Mouse (Mus musculus) cerebellum, adult 11 months (tissue): ENCODE measurements around the gene Bid.

Source experiments
- DNase-seq: peaks from one replicate; pipeline ENCODE4 v3.0.0; 2022

The Bid gene

DNA sequence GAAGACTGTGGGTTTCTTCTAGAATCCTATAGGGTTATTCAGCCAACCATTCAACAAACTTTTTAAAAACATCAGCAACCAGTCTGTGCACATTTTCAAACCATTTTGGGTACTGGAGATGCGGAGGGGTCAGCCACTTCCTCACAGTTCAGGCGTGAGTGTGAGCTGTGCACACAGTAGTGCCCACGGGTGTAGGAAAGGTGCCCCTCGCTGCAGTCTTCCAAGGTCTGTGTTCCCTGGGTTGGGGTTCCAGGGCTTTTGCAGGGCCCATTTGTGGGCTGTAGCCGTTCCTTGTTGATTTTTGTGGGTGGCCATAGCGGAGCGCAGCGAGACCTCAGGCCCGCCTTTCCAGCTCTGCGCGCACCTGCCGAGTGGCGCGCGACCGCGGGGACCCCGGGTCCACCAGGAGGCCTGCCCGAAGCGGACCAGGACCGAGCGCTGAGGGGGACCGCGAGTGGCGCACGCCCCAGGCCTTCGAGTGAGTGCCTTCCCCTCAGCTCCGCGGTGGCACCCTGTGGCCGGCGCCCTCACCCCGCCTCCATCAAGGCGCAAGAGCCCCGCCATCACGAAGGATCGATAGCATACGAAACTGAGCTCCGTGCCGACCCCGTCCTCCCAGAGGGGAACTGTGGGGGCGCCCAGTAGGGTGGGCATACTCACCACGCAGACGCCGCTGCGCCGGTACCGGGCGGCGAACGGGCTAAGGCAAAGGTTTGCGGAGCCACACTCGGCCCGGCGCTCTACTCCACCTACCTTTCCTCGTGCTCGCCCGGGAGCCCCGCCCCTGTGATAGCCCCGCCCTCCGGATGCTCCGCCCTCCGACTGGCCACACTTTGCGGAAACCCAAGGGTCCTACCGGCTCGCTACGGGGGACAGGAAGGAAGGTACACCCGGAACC lies at the start of gene Bid:
TSS of gene Bid (minus strand) at position 780 of the 898 bp plus-strand sequence.
- DNase-seq, result peak; percentile 37

DNA sequence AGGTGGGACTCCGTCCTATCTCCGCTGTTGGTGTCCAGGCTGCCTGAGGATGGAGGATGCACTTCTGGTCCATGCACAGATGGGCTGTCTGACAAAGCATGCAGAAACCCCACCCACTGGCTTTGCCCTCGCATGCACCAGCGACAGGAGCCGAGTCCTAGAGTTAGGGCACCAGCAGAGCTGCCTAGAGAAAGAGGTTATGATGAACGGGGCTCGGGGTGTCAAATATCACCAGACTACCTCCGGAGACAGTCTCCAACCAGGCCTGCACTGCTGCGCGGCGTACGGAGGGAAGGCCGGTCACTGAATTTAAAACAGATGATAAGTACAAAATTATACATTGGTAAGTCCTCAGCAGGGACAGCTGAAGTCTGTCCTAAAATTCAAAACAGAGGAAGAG lies 49.2 kb upstream of the Bid start:
- no peak for DNase-seq

DNA sequence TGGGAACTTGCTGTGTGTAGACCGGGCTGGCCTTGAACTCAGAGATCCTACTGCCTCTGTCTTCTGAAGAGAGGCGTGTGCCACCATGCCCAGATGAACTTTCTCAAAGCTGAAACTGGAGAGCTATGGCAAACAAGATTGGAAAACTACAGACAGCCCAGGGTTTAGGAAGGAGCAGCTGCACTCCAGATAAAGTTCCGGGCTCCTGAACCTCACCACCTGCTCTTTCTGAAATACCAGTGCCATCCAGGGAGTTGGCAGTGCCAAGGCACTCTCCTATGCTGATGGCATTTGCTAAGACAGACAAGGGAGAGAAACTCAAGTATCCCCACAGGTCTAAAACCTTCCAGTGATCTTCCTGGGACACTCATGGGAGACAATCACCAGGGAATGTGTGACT lies 47.5 kb upstream of the Bid start:
- no peak for DNase-seq

DNA sequence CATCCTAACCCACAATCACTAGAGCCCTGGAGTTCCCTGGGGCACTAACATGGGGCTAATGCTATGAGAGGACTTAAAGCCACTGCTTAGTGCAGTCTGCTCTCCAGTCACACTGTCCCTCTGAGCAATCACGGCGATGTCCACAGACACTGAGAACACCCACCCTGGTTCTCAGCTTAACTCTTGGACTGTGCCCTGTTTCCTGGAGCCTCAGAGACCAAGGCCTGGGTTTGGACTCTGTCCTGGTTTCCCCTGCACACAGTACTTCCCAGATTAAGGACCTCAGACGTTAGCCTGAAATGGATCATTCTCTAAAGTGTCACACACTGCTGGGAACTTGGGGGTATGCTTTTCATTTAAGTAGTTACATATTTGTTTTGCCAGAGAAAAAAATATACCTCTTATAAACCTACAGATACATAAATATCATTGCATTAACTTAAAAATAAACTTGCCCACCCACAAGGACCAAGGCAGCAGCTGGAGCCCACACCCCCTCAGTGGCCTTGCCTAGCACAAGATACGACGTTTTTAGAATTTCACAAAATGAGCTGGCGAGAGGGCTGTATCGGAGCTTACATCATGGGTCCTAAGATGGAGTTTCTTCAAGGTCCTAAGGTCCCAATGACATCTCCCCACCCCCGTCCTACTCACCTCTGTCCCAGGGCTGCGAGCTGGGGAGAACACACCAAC lies 43.8 kb upstream of the Bid start:
- DNase-seq, result no peak

DNA sequence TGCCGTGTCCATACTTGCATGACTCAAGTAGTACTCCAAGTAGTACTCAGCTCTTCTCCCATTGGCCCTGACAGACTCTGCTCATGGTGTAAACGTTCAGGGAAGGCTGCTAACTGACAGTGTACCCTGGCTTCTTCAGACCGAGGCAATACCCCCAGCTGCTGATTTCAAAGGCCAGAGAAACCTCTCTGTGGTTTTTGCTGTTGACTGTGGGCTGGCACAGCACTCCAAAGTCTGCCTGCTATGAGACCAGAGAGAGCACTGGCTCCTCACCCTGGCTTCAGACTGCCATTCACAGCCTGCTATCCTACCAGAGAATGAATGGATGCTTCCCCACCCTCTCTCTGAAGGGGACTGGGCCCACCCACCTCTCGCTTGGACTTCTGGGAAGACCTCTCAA lies 40.7 kb upstream of the Bid start:
- DNase-seq, result no peak

DNA sequence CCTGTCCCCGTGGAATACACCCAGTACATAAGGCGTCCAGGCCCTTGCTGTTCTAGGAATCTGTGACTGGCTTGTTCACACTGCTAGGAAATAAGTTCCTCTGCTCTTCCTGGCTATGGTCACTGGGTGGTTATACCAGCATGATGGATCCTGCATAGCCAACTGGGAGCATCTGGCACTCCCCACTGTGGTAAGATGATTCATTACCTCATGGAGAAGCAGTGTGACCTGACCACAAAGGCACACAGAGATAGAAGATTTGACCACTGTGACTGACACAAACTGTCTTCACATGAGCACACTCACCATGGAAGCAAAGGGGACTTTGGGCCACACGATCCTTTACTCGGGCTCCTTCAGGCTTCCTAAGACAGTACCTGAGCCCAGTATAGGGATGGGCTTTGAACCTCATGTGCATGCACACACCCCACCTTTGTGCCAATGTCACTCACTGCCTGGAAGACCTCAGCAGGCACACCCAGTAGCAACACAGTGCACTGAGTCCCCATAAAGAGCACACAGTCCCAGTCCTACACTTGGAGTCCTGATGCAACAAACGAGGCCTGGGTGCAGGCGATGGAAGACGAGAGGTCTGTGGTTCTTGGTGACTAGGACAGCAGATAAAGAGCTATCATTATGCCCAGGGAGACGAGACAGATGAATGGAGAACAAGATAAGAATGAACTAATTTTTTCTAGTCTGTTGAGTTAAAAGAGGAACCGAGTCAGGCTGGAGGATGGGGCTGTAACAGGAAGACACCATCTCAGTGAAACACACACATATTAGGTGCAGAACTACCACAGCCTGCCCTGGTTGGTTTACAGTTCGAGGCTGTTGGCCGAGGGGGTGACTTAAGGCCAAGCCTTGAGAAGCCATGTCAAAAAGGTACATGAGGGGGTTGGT lies 39.9 kb upstream of the Bid start:
- no peak for DNase-seq

DNA sequence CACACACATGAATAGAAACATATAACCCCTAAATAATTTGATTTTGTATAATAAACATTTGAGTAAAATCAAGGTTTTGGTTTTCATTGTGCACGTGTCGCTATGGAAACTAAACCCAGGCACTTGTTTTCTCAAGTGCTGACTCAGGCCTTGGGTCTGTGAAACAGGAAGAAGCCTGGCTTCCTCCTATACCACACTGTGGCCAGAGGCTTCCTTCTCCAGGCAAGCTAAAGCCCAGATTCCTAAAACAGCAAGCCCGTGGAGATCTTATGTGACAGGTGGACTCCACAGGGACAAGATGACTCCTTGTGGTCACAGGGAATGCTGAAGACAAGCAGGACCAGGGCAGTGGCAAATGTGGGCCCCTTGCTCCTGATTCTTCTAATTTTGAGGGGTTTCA lies 38.6 kb upstream of the Bid start:
- DNase-seq, result no peak

DNA sequence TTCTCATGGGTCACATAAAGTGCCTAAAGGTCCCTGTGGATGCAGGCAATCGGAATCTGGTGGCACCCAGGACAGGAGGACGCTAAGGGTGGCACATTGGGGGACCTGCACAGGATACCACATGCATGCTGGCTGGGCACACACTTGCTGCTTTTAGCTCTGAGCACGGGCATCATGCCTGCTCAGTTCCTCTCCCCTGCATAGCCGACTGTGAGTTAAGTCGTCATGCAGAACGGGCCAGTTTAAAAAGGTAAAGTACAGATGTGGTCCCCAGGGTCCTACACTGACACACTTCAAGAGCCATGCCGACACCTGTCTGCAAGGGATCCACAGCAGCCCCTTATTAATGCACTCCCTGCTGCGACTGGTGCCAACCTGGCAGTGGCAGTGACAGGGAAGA lies 37.6 kb upstream of the Bid start:
- DNase-seq, result no peak

DNA sequence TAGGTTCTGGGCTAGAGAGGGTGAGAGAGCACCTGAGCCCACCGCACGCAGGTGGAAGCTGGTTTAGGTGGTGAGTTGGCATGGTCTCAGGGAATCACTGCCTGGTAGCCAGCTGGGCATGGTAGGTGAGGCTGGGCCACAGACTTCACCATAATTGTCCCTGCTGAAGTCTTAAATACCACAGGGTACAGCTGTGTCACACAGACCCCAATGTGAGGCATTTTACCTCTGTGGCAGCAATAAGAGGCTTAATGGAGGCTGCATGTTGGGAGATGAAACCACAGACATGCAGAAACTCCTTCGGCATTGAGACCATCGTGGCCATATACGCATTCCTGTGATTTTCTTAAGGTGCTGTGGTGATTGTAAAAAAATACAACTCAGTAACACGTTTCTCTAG lies 35.8 kb upstream of the Bid start:
- DNase-seq, result no peak

DNA sequence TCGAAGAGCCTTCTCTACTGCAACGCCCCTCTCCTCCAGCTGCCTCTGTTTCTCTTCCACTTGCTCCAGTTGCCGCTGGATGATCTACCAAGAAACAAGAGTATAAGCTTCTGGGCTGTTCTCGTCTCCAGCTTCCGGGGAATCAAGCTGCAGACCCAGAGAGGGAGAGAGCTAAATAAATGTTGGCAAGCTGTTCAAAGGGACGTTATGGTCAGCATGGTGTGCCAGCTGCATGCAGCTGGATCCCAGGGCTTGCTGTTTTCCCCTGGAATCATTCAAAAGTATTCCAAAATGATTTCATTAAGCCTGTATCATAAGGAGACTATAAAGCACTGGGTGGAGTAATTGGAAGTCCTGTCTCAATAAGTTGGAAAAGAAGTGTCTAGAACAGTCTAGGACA lies 34.7 kb upstream of the Bid start:
- DNase-seq, result no peak

DNA sequence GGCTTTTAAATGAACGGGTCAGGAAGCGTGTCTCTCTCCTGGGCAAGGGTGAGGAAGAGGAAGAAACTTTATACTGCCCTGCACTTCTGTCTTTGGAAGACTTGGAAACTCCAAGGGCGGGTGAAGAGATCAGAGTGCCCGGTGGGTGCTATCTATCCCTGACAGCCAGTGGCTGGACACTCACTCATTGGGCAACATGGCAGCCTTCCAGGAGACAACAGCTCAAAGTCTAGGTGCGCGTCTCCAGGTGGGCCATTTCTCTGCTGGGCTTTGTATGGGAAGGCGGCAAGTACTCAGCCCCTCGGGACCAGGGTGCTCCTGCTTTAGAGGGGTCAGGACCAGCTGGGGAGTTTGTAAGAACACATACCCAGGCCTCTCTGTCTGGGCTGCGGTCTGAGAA lies 28.9 kb upstream of the Bid start:
- DNase-seq, result no peak

DNA sequence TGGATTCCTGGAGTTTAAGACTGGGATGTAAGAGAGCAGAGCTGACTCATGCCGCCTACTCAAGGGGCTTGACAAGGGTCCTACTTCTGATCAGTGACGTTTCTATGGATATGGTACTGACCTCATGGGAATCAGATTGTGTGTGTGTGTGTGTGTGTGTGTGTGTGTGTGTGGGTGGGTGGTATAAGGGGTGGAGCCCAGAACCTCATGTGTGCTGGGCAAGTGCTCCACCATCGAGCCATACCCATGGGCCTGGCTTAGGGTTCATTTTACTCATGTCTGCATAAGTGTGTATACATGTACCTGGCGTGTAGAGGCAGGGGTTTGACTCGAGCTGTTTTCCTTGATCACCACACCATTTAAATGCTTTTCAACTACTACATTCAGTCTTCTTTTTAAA lies 27.3 kb upstream of the Bid start:
- DNase-seq, result no peak

DNA sequence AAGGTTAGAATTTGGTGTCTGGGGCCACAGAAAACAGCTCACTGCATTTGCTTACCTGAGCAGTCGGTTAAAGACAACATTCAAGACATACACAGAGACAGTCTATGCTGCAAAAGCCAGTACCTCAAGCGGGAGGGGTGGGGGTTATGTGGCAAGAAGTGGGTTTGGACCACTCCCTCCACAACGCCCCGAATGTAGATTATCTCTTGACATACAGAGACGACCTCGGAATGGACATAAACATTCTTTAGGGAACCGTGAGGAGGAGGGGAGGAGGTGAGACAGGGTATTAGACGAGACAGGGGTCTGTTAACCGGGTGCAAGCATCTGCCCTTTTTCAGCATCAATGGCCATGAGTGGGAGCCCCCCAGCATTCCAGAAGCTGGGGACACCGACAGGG lies 26.9 kb upstream of the Bid start:
- no peak for DNase-seq

DNA sequence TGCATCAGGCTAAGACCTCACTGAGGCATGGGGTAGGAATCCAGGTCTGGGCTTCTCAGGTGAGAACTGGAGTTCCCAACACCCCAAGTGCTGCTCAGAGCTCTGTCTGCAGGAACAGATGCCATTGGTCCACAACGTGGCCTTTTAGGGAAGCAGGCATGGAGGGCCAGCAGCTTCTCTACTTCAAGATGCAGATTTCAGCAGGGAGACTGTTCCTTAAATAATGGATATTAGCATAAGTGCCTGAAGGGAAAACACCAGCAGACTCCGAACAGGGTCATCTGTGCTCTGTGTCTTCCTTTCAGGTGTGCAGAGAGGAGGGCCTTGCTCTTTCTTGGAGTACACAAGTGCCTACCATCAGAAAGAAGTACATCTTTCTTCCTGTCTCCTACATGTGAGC lies 26.4 kb upstream of the Bid start:
- no peak for DNase-seq

DNA sequence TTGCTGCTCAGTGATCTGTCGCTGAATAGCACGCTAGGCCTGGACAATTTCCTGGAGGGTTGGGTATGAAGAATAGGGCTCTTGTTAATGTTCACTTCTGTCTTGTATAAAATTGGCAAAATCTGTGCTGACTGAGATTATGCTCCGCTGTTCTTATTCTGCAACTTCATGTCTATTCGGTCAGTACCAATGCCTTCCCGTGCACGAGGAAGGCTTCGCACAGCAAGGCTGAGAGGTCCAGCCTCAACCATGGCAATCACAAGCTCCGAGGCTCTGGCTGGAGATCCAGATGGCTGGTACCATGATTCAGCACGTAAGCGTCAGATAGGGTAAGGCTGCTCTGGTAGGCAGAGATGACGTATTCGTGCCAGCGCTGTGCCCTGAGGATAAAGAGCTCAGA lies 24.9 kb upstream of the Bid start:
- no peak for DNase-seq

DNA sequence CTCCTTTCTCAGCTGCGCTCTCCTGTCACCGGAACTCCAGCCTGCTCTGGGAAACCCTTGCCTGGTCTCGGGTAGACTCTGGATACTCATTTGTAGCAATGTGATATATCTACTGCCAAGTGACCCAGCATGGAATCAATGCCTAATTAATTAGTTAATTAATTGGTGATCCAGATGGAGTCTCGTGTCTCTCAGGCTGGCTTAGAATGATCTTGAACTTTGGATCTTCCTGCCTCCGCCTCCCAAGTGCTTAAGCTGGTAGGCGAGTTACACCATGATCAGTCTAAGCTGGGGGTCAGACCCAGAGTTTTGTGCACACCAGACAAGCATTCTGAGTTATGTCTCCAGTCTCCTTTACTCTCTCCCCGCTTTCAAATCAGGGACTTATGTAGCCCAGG lies 24.4 kb upstream of the Bid start:
- DNase-seq, result no peak

DNA sequence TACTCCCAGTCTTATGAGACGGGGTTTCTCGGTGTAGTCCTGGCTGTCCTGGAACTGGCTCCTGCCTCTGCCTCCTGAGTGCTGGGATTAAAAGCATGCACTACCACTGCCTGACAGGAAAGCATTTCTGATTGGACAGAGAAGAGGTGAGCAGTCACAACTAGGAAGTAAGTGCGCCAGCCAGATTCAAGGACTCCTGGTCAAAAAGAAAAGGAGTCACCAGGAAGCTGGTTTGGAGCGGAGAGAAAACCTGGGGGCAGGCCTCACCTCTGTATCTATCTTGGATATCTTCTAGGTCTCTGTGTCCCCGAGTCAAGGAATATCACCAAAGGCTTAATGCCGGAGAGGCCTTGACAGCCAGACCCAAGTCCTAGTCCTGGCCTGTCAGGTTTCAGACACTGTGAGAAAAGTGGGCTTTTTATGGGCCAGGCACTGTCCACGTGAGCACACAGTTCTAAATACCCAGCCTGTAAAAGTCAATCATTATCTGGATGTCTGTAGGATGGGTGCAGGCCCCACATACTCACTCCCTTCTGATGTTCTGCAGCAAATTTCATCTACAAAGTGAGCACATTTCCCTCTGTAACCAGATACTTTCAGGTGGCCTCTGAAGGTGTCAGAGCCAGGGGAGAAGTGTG lies 23.9 kb upstream of the Bid start:
- no peak for DNase-seq

DNA sequence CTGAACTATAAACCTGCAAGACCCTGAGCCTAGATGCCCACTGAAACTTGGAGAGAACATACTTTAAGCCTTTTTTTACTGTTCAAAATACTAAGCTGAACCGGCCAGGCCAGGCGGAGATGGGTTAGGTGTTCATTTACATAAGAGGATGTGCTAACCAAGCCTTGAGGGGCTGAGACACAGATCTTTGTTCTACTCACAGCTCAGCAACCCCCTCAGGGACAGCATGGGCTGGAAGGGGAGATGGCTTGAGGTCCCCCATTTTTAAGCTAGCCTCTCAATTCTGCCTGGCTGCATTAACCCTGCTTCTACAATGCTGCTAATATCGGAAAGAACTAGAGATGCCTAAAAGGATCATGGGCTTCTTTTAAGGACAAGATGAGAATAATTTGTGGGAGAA lies 23.1 kb upstream of the Bid start:
- no peak for DNase-seq

DNA sequence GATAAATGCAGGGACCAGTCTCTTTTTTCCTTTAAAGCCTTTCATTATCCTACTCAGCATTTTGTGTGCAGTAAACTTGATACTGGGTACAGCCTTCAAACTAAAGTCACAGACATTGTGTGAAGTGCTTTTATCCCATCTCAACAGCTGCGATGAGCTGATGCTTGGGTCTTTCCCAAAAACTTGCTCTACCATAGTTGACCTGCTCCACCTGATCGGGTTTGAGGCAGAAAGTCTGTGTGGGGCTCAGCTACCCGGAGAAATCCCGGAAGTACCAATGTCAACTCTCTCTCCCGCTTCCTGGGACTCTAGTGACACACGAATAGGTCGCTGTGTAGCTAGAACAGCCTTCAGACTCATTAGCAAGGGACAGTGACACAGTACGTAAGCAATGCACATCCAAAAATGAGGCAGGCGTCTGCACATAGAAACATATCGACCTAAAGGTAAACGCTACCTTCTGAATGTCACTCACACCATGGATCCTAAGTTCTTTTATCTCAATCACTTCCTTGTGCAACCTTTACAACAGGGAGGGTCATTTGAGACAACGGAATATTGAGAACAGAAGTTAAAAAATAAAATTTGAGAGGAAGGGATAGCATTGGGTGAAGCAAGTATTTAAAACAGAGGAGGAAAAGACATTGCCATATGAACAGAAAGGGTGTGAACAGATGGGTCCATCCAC lies 22.3 kb upstream of the Bid start:
- no peak for DNase-seq

DNA sequence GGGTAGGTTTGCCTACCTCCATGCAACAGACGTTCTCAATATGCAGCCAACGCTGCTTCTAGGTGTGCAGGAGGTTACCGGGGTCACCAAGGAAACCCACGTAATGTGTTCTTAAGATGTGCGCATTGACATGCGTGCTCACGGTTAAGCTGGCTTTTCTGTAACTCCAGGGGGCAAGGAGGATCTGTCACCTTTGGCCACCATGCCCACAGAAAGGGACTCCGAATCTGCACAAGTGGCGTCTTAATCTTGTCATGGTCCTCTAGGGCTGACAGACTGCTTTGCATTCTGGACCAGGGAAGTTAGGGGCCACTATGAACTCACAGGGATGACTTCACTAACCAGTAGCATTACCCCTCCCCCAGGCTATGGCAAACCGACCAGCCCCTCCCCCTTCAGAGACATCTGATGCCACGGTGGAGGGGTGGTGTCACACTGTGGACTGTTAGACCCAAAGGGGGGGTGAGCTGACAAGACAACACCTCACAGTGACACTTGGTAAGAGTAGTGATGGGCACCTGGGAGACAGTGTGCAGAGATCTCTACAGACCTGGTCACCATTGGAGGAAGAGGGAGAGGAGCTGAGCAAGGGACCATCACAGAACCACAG lies 21.5 kb upstream of the Bid start:
- DNase-seq, result no peak

DNA sequence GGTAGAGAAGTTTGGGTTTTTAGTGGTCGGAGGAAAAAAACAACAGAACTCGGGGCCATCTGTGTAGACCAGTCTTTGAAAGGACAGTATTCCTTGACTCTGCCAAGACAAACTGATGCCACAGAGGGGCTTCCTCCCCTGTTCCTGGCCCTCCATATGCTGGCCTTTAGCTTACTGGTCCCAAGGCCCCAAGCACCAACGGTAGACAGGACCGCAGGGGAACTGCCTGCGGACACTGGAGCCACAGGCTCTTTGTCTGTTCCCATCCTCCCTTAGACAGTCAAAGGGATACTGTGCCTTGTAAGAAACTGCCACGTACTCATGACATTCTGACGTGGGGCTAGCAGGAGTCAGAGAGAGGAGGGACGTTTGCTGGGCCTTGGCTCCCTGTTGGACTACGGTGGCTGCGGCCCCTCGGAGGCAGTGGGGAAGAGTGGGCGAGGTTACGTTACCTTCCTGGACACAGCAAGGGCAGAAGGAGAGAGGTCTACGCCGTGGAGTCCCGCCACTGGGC lies 20.5 kb upstream of the Bid start:
- no peak for DNase-seq

DNA sequence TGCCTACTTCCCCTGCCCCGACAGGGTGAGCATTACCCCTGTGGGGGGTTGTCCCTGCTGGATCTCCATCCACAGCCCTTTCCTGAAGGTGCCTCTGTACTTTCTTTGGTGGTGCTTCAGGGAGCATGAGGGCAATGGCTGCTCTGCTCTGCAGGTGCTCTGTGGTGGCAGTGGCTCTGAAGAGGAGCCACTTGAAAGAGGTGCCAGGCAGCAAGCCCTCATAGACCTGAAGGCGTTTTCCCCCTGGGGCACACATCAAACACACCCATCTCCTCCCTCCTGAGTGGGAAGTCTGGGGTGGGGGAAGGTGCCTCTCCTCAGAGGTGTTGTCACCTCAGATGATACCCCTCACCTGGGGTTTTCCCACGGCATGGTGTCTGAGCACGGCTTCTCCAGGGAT lies 17.5 kb upstream of the Bid start:
- DNase-seq, result no peak
